Mouse (Mus musculus) lung, embryonic 16.5 days (tissue): ENCODE results near the gene Ube2c. TPM values are rescaled to one million over a fixed set of nuclear protein-coding genes. Genes with fewer than 3 reads are reported as not detected.
A peak's percentile ranks its signal among the peaks of the same experiment; 100 is the strongest.

Source experiments
- ATAC-seq: fragments of 200-750 bp; cut with Nextera tagmentation; 2 replicates; pipeline ENCODE4 v1.8.0; 2017; ENCODE audit warnings: low read depth, mild to moderate bottlenecking, moderate library complexity
- H3K27ac ChIP-seq: fragments of 300-500 bp; sonication (generic); 2 replicates; pipeline ENCODE4 v1.5.1; 2014; ENCODE audit warnings: mild to moderate bottlenecking, control low read depth, low read length
- H3K27me3 ChIP-seq: fragments of 300-500 bp; sonication (generic); 2 replicates; pipeline ENCODE4 v1.6.1; 2014; ENCODE audit warnings: low read depth, low read length, mixed read lengths; ENCODE audit not compliant: control insufficient read depth, insufficient read depth
- H3K36me3 ChIP-seq: fragments of 300-500 bp; sonication (generic); 2 replicates; pipeline ENCODE4 v1.6.1; 2014; ENCODE audit warnings: low read length; ENCODE audit not compliant: control insufficient read depth, insufficient read depth
- H3K4me1 ChIP-seq: fragments of 300-500 bp; sonication (generic); replicated peaks from 2 replicates; pipeline ENCODE4 v1.6.1; 2014; ENCODE audit warnings: low read length, mixed read lengths; ENCODE audit not compliant: control insufficient read depth, insufficient read depth
- H3K4me2 ChIP-seq: fragments of 300-500 bp; sonication (generic); 2 replicates; pipeline ENCODE4 v1.6.1; 2014; ENCODE audit warnings: low read depth, low read length, control low read depth
- H3K4me3 ChIP-seq: fragments of 300-500 bp; sonication (generic); 2 replicates; pipeline ENCODE4 v1.5.1; 2014; ENCODE audit warnings: mild to moderate bottlenecking, low read length, control low read depth
- H3K9ac ChIP-seq: fragments of 300-500 bp; sonication (generic); 2 replicates; pipeline ENCODE4 v1.6.1; 2014; ENCODE audit warnings: low read length, control low read depth
- H3K9me3 ChIP-seq: fragments of 300-500 bp; sonication (generic); 2 replicates; pipeline ENCODE4 v1.6.1; 2016; ENCODE audit warnings: low read length; ENCODE audit not compliant: control insufficient read depth
- WGBS: fragments of 180-500 bp; shearing (Covaris S2); extraction: QIAGEN DNeasy Blood & Tissue Kit; methylation state at CpG from one replicate; pipeline ENCODE4 v1.1.7; 2014; 5-methylcytosine and 5-hydroxymethylcytosine counted together
- polyA plus RNA-seq: library from polyadenylated mRNA; unstranded; fragments of >200 nt; fragmentation: Nextera tagmentation; extraction: Ambion mirVana; gene quantifications from 2 replicates; pipeline ENCODE4 v1.2.1, GENCODE M21; 2015

Gene Ube2c
- polyA plus RNA-seq, 1 experiment from 2014 or later: 533 TPM

- ATAC-seq: no peak
- Histone ChIP-seq H3K9me3 (no peaks in the 10 kb centered on the region), H3K4me3 (peak overlapping the region; percentile 69), H3K36me3 (peaks cover 5% of the 10 kb centered on the region), H3K4me2 (peak overlapping the region; percentile 92), H3K27ac (no peak overlapping the region), H3K4me1 (peaks cover 12% of the 10 kb centered on the region), H3K9ac (peak overlapping the region; percentile 91), H3K27me3 (no peaks in the 10 kb centered on the region; the same call in 1 of the 2 replicates)
- WGBS: 64% methylated on average over 13 of the region's 13 CpGs
These were observed 24.7 kb upstream of the Ube2c start for GRCm38 (mm10) chr2:164744987-164745386.

- Histone ChIP-seq H3K4me3 (peak within 1 kb of the TSS; percentile 69), H3K27ac (peak within 1 kb of the TSS; percentile 44; the same call in 1 of the 2 replicates), H3K27me3 (no peaks in the 10 kb centered on the region; the same call in 1 of the 2 replicates), H3K9me3 (no peaks in the 10 kb centered on the region), H3K4me2 (peak within 1 kb of the TSS; percentile 92), H3K9ac (peak within 1 kb of the TSS; percentile 91), H3K36me3 (peaks cover 10% of the 10 kb centered on the region), H3K4me1 (peaks cover 12% of the 10 kb centered on the region)
- WGBS: under 1% methylated on average over 59 of the region's 70 CpGs
- peak; percentile 94 for ATAC-seq
These were observed 23.7 kb upstream of the Ube2c start, which contains the start of the genes Wfdc3 and Dnttip1 for GRCm38 (mm10) chr2:164745843-164746479. Gene Wfdc3, minus strand, starts transcription at chr2:164745931. Gene Dnttip1, plus strand, starts transcription at chr2:164745983.

- peak overlapping the region; percentile 91 for H3K9ac ChIP-seq
- H3K4me2 ChIP-seq: peak overlapping the region; percentile 72
- ATAC-seq: no peak
- peaks cover 12% of the 10 kb centered on the region for H3K4me1 ChIP-seq
- peaks cover 10% of the 10 kb centered on the region for H3K36me3 ChIP-seq
- H3K9me3 ChIP-seq: no peaks in the 10 kb centered on the region
- WGBS: 37% methylated on average over 8 of the region's 8 CpGs
- peak overlapping the region; percentile 69 for H3K4me3 ChIP-seq
- H3K27me3 ChIP-seq: no peaks in the 10 kb centered on the region; the same call in 1 of the 2 replicates
- no peak overlapping the region for H3K27ac ChIP-seq
These were observed 23.0 kb upstream of the Ube2c start for GRCm38 (mm10) chr2:164746693-164747092.

- Histone ChIP-seq H3K4me2 (no peak overlapping the region), H3K9me3 (no peaks in the 10 kb centered on the region), H3K27me3 (no peaks in the 10 kb centered on the region), H3K4me1 (peaks cover 12% of the 10 kb centered on the region), H3K4me3 (no peak overlapping the region), H3K36me3 (peaks cover 17% of the 10 kb centered on the region), H3K9ac (no peak overlapping the region), H3K27ac (no peak overlapping the region)
- WGBS: 76% methylated on average over 4 of the region's 4 CpGs
- no peak for ATAC-seq
These were observed 21.5 kb upstream of the Ube2c start for GRCm38 (mm10) chr2:164748191-164748590.

- H3K27ac ChIP-seq: no peak overlapping the region
- no peak overlapping the region for H3K4me3 ChIP-seq
- H3K4me2 ChIP-seq: no peak overlapping the region
- H3K27me3 ChIP-seq: no peaks in the 10 kb centered on the region
- H3K36me3 ChIP-seq: peaks cover 22% of the 10 kb centered on the region
- H3K9me3 ChIP-seq: no peaks in the 10 kb centered on the region
- H3K4me1 ChIP-seq: peaks cover 12% of the 10 kb centered on the region
- H3K9ac ChIP-seq: no peak overlapping the region
- WGBS: 90% methylated on average over 6 of the region's 6 CpGs
- no peak for ATAC-seq
These were observed 20.7 kb upstream of the Ube2c start for GRCm38 (mm10) chr2:164748991-164749390.

- no peak overlapping the region for H3K9ac ChIP-seq
- no peak overlapping the region for H3K27ac ChIP-seq
- H3K4me2 ChIP-seq: no peak overlapping the region
- no peak overlapping the region for H3K4me3 ChIP-seq
- no peaks in the 10 kb centered on the region for H3K9me3 ChIP-seq
- no peak for ATAC-seq
- no peaks in the 10 kb centered on the region for H3K27me3 ChIP-seq
- H3K36me3 ChIP-seq: peaks cover 54% of the 10 kb centered on the region
- WGBS: 78% methylated on average over 2 of the region's 2 CpGs
- no peaks in the 10 kb centered on the region for H3K4me1 ChIP-seq
These were observed 17.2 kb upstream of the Ube2c start for GRCm38 (mm10) chr2:164752454-164752853.

DNA sequence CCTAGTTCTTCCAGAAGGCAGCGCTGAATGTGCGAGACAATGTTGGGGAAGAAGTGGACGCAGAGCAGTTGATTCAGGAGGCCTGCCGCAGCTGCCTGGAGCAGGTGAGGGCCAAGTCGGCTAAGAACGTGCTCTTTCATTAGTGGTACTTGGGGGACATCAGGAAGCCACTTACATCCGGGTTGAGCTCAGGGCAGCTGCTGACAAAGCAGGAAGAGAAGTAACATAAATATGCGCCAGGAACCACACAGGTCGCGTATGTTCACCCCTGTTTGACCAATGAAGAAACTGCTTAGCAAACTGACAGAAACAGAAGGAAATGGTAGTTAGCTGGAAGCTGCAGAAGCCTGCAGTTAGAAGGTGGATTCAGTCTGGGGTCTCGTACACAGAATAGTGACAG lies 15.6 kb upstream of the Ube2c start:
- Histone ChIP-seq H3K4me2 (no peak overlapping the region), H3K27me3 (no peaks in the 10 kb centered on the region), H3K4me3 (no peak overlapping the region), H3K9me3 (no peaks in the 10 kb centered on the region), H3K36me3 (peaks cover 65% of the 10 kb centered on the region), H3K9ac (no peak overlapping the region), H3K27ac (no peak overlapping the region), H3K4me1 (no peaks in the 10 kb centered on the region)
- ATAC-seq: no peak
- 70% methylated on average over 11 of the region's 11 CpGs for WGBS

- H3K9ac ChIP-seq: no peak overlapping the region
- H3K4me2 ChIP-seq: no peak overlapping the region
- H3K27ac ChIP-seq: no peak overlapping the region
- no peaks in the 10 kb centered on the region for H3K9me3 ChIP-seq
- no peaks in the 10 kb centered on the region for H3K4me1 ChIP-seq
- ATAC-seq: no peak
- H3K27me3 ChIP-seq: no peaks in the 10 kb centered on the region
- no peak overlapping the region for H3K4me3 ChIP-seq
- WGBS: 74% methylated on average over 2 of the region's 2 CpGs
- peaks cover 68% of the 10 kb centered on the region for H3K36me3 ChIP-seq
These were observed 14.9 kb upstream of the Ube2c start for GRCm38 (mm10) chr2:164754800-164755199.

- 87% methylated on average over 11 of the region's 11 CpGs for WGBS
- Histone ChIP-seq H3K27me3 (no peaks in the 10 kb centered on the region), H3K27ac (no peak overlapping the region), H3K9ac (no peak overlapping the region), H3K4me2 (no peak overlapping the region), H3K4me1 (no peaks in the 10 kb centered on the region), H3K9me3 (no peaks in the 10 kb centered on the region), H3K36me3 (peaks cover 83% of the 10 kb centered on the region), H3K4me3 (no peak overlapping the region)
- ATAC-seq: no peak
These were observed 11.9 kb upstream of the Ube2c start for GRCm38 (mm10) chr2:164757841-164758240.
